Mouse (Mus musculus): ENCODE data around the gene Smtn. TPM values are rescaled to one million over a fixed set of nuclear protein-coding genes. Genes with fewer than 3 reads are reported as not detected.
A peak's percentile ranks its signal among the peaks of the same experiment; 100 is the strongest.

Gene Smtn
- polyA plus RNA-seq, 1 experiment from 2014 or later = 97.9 TPM

GRCm38 (mm10) chr11:3570321-3570720, 29.9 kb upstream of the Smtn start:
- no peak overlapping the region for H3K4me3 ChIP-seq (replicated peaks)
- H3K27me3 ChIP-seq (replicated peaks) = no peaks in the 10 kb centered on the region
- WGBS = 71% methylated on average over 8 of the region's 8 CpGs
- no peak overlapping the region for H3K4me2 ChIP-seq
- H3K36me3 ChIP-seq = no peaks in the 10 kb centered on the region
- no peak overlapping the region for H3K27ac ChIP-seq
- H3K4me1 ChIP-seq = peaks cover 30% of the 10 kb centered on the region
- no peak for ATAC-seq (ENCODE audit: insufficient read depth, low FRiP score, low read depth)
- no peak overlapping the region for H3K9ac ChIP-seq
- H3K9me3 ChIP-seq = no peaks in the 10 kb centered on the region

- no peak overlapping the region for H3K9ac ChIP-seq
- no peaks in the 10 kb centered on the region for H3K9me3 ChIP-seq
- no peak for ATAC-seq (ENCODE audit: insufficient read depth, low FRiP score, low read depth)
- H3K4me2 ChIP-seq = no peak overlapping the region
- no peak overlapping the region for H3K27ac ChIP-seq
- no peaks in the 10 kb centered on the region for H3K27me3 ChIP-seq (replicated peaks)
- 77% methylated on average over 1 of the region's 1 CpGs for WGBS
- H3K4me1 ChIP-seq = peaks cover 16% of the 10 kb centered on the region
- no peak overlapping the region for H3K4me3 ChIP-seq (replicated peaks)
- no peaks in the 10 kb centered on the region for H3K36me3 ChIP-seq
These were observed 27.5 kb upstream of the Smtn start for GRCm38 (mm10) chr11:3567896-3568295.

GRCm38 (mm10) chr11:3566018-3566417, 25.6 kb upstream of the Smtn start:
- no peaks in the 10 kb centered on the region for H3K27me3 ChIP-seq (replicated peaks)
- H3K9ac ChIP-seq = no peak overlapping the region
- H3K9me3 ChIP-seq = no peaks in the 10 kb centered on the region
- WGBS = 57% methylated on average over 4 of the region's 4 CpGs
- H3K4me1 ChIP-seq = peaks cover 9% of the 10 kb centered on the region
- H3K27ac ChIP-seq = peak overlapping the region; percentile 72
- H3K4me3 ChIP-seq (replicated peaks) = no peak overlapping the region
- no peak overlapping the region for H3K4me2 ChIP-seq
- H3K36me3 ChIP-seq = no peaks in the 10 kb centered on the region
- ATAC-seq (ENCODE audit: insufficient read depth, low FRiP score, low read depth) = peak; percentile 56

GRCm38 (mm10) chr11:3564451-3564850, 24.0 kb upstream of the Smtn start:
- no peaks in the 10 kb centered on the region for H3K9me3 ChIP-seq
- H3K9ac ChIP-seq = no peak overlapping the region
- H3K4me3 ChIP-seq (replicated peaks) = no peak overlapping the region
- H3K27me3 ChIP-seq (replicated peaks) = no peaks in the 10 kb centered on the region
- H3K36me3 ChIP-seq = no peaks in the 10 kb centered on the region
- H3K4me2 ChIP-seq = no peak overlapping the region
- WGBS = 32% methylated on average over 7 of the region's 7 CpGs
- peaks cover 9% of the 10 kb centered on the region for H3K4me1 ChIP-seq
- H3K27ac ChIP-seq = peak overlapping the region; percentile 75; the same call in 1 of the 2 replicates
- no peak for ATAC-seq (ENCODE audit: insufficient read depth, low FRiP score, low read depth)

- 84% methylated on average over 6 of the region's 6 CpGs for WGBS
These were observed 23.4 kb upstream of the Smtn start for GRCm38 (mm10) chr11:3563853-3564252.

GRCm38 (mm10) chr11:3560202-3560601, 19.8 kb upstream of the Smtn start:
- no peak for ATAC-seq (ENCODE audit: insufficient read depth, low FRiP score, low read depth)
- 48% methylated on average over 5 of the region's 5 CpGs for WGBS

More at GRCm38 (mm10) chr11:3563853-3564252, 23.4 kb upstream of the Smtn start:
- Histone ChIP-seq H3K4me3 (replicated peaks) (no peak overlapping the region), H3K27ac (peak overlapping the region; percentile 75; the same call in 1 of the 2 replicates), H3K36me3 (no peaks in the 10 kb centered on the region), H3K4me2 (no peak overlapping the region), H3K9me3 (no peaks in the 10 kb centered on the region), H3K9ac (no peak overlapping the region), H3K27me3 (replicated peaks) (no peaks in the 10 kb centered on the region), H3K4me1 (peaks cover 9% of the 10 kb centered on the region)
- no peak for ATAC-seq (ENCODE audit: insufficient read depth, low FRiP score, low read depth)

GRCm38 (mm10) chr11:3557852-3558251, 17.4 kb upstream of the Smtn start:
- whole genome bisulfite sequencing = 47% methylated on average over 3 of the region's 3 CpGs
- no peaks in the 10 kb centered on the region for H3K36me3 ChIP-seq
- H3K4me3 ChIP-seq (replicated peaks) = no peak overlapping the region
- no peaks in the 10 kb centered on the region for H3K4me1 ChIP-seq
- H3K9ac ChIP-seq = no peak overlapping the region
- no peak for ATAC-seq (ENCODE audit: insufficient read depth, low FRiP score, low read depth)
- H3K9me3 ChIP-seq = no peaks in the 10 kb centered on the region
- no peak overlapping the region for H3K4me2 ChIP-seq
- H3K27ac ChIP-seq = no peak overlapping the region
- no peaks in the 10 kb centered on the region for H3K27me3 ChIP-seq (replicated peaks)

More at GRCm38 (mm10) chr11:3560202-3560601, 19.8 kb upstream of the Smtn start:
- H3K4me1 ChIP-seq = peaks cover 6% of the 10 kb centered on the region; the same call in 1 of the 2 replicates
- no peak overlapping the region for H3K4me3 ChIP-seq (replicated peaks)
- H3K27me3 ChIP-seq (replicated peaks) = no peaks in the 10 kb centered on the region
- no peak overlapping the region for H3K4me2 ChIP-seq
- no peak overlapping the region for H3K9ac ChIP-seq
- no peaks in the 10 kb centered on the region for H3K9me3 ChIP-seq
- no peaks in the 10 kb centered on the region for H3K36me3 ChIP-seq
- no peak overlapping the region; the same call in 1 of the 2 replicates for H3K27ac ChIP-seq

GRCm38 (mm10) chr11:3554976-3555375, 14.6 kb upstream of the Smtn start:
- no peak overlapping the region for H3K4me2 ChIP-seq
- no peak overlapping the region for H3K9ac ChIP-seq
- H3K9me3 ChIP-seq = no peaks in the 10 kb centered on the region
- no peak overlapping the region for H3K4me3 ChIP-seq (replicated peaks)
- no peak for ATAC-seq (ENCODE audit: insufficient read depth, low FRiP score, low read depth)
- no peaks in the 10 kb centered on the region for H3K36me3 ChIP-seq
- H3K4me1 ChIP-seq = no peaks in the 10 kb centered on the region
- whole genome bisulfite sequencing = 83% methylated on average over 4 of the region's 4 CpGs
- H3K27me3 ChIP-seq (replicated peaks) = no peaks in the 10 kb centered on the region
- no peak overlapping the region for H3K27ac ChIP-seq

- Histone ChIP-seq H3K27me3 (replicated peaks) (no peaks in the 10 kb centered on the region), H3K9ac (no peak overlapping the region), H3K36me3 (no peaks in the 10 kb centered on the region), H3K4me3 (replicated peaks) (no peak overlapping the region), H3K4me1 (peaks cover 7% of the 10 kb centered on the region), H3K9me3 (no peaks in the 10 kb centered on the region), H3K4me2 (no peak overlapping the region), H3K27ac (no peak overlapping the region)
- no peak for ATAC-seq (ENCODE audit: insufficient read depth, low FRiP score, low read depth)
- WGBS = 68% methylated on average over 5 of the region's 5 CpGs
These were observed 9.4 kb upstream of the Smtn start for GRCm38 (mm10) chr11:3549791-3550190.

- Histone ChIP-seq H3K4me2 (no peak overlapping the region), H3K9ac (no peak overlapping the region), H3K36me3 (no peaks in the 10 kb centered on the region), H3K4me3 (replicated peaks) (no peak overlapping the region), H3K4me1 (peaks cover 7% of the 10 kb centered on the region), H3K9me3 (no peaks in the 10 kb centered on the region; the same call in 1 of the 2 replicates), H3K27ac (no peak overlapping the region), H3K27me3 (replicated peaks) (no peaks in the 10 kb centered on the region)
- WGBS = 65% methylated on average over 3 of the region's 3 CpGs
- ATAC-seq (ENCODE audit: insufficient read depth, low FRiP score, low read depth) = no peak
These were observed 8.3 kb upstream of the Smtn start for GRCm38 (mm10) chr11:3548564-3549295.

GRCm38 (mm10) chr11:3547969-3548368, 7.6 kb upstream of the Smtn start:
- no peak for ATAC-seq (ENCODE audit: insufficient read depth, low FRiP score, low read depth)
- WGBS = 49% methylated on average over 6 of the region's 6 CpGs
- H3K27me3 ChIP-seq (replicated peaks) = no peaks in the 10 kb centered on the region
- no peak overlapping the region for H3K27ac ChIP-seq
- no peaks in the 10 kb centered on the region; the same call in 1 of the 2 replicates for H3K9me3 ChIP-seq
- no peak overlapping the region for H3K9ac ChIP-seq
- H3K36me3 ChIP-seq = no peaks in the 10 kb centered on the region
- peaks cover 7% of the 10 kb centered on the region for H3K4me1 ChIP-seq
- no peak overlapping the region for H3K4me3 ChIP-seq (replicated peaks)
- no peak overlapping the region for H3K4me2 ChIP-seq

- WGBS = 90% methylated on average over 2 of the region's 2 CpGs
- peaks cover 9% of the 10 kb centered on the region for H3K4me1 ChIP-seq
- H3K27ac ChIP-seq = no peak overlapping the region
- H3K27me3 ChIP-seq (replicated peaks) = no peaks in the 10 kb centered on the region
- H3K9me3 ChIP-seq = no peaks in the 10 kb centered on the region; the same call in 1 of the 2 replicates
- H3K4me3 ChIP-seq (replicated peaks) = no peak overlapping the region
- ATAC-seq (ENCODE audit: insufficient read depth, low FRiP score, low read depth) = no peak
- H3K36me3 ChIP-seq = no peaks in the 10 kb centered on the region
- H3K4me2 ChIP-seq = no peak overlapping the region
- no peak overlapping the region for H3K9ac ChIP-seq
These were observed 6.6 kb upstream of the Smtn start for GRCm38 (mm10) chr11:3547047-3547446.
